Mouse (Mus musculus) brain, embryonic 18.5 days (tissue): ENCODE measurements around the gene Rfwd3.
"Not testable (repeated sequence)": the region's sequence is repeated elsewhere in the genome, so short reads cannot be mapped to it uniquely, and the experiment has no call there.

Experiments used
- DNase-seq: peaks from one replicate; pipeline ENCODE4 v3.0.0-alpha.2; 2012; ENCODE audit warnings: low read depth, low spot score

The Rfwd3 gene

DNA sequence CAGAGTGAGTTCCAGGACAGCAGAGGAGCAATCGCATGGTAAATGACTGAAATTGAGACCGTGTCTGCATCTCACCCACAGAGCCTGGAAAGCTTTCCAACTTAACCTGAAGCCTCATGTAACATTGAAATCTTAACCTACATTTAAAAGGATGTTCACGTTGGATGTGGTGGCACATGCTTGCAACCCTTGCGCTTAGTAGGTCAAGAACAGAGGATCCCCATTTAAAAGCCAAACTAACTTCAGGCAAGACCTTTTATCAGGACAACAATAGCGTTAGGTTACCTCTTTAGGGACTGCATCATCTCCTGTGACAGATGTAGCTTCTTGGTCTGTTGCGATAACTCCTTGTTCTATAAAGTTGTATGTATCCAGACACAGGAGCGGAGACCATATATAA, 9.4 kb downstream of the Rfwd3 start:
- no peak for DNase-seq

DNA sequence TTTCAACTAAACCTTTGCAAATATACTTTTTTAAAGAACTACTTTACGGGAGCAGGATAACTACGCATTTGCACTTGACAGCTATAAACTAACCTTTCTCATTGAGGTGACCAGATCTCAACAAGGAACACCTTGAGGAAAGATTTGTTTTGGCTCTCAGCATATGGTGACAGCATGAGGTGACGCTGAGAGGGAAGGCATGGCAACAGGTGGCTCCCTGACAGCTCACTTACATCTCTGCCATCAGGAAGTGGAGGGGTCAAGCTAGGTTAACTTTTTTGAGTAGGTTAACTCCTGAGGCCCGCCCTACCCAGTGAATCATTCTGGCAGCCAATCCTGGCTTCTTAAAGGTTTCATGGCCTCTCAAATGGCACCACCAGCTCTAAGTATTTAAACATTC, 14.4 kb downstream of the Rfwd3 start:
- DNase-seq = no peak

DNA sequence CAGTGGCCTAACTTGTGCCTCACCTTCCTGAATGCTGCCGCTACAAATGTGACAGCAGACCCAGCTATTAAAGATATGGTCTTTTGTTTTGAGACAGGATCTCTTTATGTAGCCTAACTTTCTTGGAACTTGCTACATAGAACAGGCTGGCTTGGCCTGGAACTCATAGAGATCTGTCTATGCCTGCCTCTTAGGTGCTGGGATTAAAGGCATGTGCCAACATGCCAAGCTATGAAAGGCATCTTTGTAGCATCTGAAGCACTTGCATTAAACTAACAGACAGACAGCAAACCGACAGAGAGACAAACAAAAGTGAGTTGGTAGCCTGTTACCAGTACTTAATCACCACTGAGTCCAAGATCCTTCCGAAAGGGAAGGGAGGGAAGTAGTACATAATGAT, 17.9 kb downstream of the Rfwd3 start:
- no peak for DNase-seq

DNA sequence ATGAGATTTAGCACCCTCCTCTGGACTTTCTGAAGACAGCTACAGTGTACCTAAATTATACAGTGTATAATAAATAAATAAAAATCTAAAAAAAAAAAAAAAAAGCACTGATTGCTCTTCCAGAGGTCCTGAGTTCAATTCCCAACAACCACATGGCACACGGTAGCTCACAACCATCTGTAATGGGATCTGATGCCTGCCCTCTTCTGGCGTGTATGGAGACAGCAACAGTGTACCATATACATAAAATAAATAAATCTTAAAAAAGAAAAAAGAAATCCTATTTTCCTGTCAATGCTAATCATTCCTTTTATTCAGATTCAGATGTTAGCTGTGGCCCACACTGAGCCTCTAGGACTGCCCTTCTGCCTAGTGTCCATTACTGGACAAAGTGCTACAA, 31.7 kb downstream of the Rfwd3 start:
- no peak for DNase-seq

DNA sequence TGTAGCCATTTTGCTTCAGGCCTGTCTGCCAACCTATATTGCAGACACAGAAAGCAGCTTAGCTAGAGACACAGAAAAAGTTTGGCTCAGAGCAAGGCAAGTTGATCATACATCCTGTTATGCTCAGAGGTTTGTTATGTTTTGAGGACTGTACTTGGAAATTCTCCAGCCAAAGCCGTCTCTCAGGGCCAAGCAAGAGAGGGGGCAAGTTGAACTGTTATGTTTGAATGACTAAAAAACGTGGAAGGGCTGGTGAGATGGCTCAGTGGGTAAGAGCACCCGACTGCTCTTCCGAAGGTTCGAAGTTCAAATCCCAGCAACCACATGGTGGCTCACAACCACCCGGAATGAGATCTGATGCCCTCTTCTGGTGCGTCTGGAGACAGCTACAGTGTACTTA, 33.9 kb downstream of the Rfwd3 start:
- not testable (repeated sequence) for DNase-seq

DNA sequence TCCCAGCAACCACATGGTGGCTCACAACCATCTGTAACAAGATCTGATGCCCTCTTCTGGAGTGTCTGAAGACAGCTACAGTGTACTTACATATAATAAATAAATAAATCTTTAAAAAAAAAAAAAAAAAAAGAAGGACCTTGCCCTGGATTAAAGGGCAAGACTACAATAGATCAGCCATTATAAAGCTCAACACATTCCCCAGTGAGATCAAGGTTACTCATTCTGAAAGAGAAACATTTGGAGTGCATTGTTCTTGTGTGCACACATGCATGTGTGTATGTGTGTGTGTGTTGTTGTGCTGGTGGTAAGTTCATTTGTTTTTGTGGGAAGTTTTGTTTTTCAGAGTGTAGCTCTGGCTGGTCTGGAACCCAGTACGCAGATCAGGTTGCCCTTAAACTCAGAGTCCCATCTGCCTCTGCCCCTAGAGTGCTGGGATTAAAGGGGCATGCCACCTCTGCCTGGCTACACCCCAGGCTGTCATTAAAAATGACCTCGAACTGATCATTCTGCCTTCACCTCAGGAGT, 35.3 kb downstream of the Rfwd3 start:
- no peak for DNase-seq

DNA sequence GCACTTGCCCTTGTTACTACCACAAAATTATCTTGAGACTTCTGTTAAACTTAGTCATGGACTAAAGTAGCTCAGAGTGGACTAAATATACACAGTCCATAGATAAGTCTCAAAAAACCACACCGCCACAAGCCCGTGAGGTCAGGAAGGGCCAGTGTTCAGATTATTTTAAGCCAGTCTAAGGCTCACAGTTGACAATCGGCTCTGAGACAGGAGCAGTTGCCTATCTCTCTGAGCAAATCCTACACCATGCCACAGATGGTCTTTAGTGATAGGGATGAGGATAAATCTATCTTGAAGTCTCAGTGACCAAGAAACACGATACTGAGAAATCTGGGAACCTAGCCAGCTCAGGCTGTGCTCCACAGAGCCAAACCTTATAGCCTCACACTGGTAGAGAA, 38.0 kb downstream of the Rfwd3 start:
- DNase-seq = no peak

DNA sequence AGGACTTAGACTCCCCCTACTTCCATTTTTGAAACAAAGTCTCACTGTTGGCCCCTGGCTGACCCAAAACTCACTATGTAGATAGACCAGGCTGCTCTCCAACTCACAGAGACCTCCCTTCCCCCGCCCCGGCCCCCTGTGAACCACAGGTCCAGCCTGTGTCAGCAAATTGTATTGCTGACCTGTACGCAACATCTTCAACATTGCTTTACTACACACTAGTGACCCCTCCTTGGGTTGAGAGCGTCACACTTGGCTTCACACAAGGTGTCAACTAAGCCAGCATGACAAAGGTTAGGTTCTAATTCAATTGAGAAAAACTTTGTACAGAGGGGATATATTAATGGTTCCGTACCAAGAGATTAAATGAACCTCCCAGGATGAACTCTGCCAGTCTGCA, 39.8 kb downstream of the Rfwd3 start:
- DNase-seq = no peak

DNA sequence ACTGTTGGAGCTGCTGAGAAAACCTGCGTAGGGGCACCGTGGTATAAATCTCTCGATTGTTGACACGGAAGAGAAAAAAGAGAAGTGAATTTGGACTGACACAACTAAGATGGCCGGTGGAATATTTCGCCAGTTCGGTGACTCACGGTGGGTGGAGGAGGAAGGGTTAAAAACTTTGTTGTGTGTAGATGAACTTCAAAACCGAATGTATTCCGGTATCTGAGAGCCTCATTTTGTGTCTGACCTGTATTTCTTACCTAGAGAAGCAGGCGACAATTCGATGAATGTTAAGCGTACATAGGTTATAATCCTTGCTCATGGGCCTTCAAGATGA, 40.6 kb downstream of the Rfwd3 start:
- DNase-seq = no peak

DNA sequence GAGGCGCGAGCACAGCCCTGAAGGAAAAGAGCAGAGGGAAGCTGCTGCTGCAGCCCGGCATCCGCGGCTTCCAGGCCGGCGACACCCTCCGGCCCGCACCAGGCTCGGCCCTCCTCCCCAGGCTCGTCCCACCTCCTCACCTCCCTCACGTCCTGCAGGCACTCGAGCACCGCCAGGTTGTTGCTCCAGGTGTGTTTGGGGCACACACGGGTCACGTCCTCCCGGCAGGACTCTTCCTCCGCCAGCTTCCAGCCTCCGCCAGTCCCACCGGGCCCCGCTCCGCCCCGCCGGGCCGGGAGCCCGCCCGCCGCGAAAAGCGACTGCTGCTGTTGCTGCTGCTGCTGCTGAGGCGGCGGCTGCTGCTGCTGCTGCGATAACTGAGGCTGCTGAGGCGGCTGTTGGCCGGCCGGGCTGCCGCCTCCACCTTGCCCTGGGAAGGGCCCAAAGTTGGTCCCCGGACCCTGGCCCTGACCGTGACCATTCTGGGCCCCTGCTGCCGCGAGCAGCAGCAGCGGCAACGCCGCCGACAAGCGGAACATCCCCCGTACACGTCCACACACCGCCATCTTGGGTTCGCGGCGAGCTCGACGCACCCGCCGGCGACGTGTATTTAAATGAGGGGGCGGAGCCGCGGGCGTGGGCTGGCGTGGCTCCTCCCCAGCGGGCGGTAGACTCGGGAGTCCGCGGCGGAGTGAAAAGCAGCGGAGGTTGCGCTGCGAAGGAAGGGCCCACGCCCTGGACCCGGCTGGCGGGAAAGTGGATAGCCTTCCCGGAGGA, 41.2 kb downstream of the Rfwd3 start, which contains the start of gene Glg1:
TSS of gene Glg1 (minus strand) at position 586 of the 777 bp plus-strand sequence.
- DNase-seq = peak; percentile 84

DNA sequence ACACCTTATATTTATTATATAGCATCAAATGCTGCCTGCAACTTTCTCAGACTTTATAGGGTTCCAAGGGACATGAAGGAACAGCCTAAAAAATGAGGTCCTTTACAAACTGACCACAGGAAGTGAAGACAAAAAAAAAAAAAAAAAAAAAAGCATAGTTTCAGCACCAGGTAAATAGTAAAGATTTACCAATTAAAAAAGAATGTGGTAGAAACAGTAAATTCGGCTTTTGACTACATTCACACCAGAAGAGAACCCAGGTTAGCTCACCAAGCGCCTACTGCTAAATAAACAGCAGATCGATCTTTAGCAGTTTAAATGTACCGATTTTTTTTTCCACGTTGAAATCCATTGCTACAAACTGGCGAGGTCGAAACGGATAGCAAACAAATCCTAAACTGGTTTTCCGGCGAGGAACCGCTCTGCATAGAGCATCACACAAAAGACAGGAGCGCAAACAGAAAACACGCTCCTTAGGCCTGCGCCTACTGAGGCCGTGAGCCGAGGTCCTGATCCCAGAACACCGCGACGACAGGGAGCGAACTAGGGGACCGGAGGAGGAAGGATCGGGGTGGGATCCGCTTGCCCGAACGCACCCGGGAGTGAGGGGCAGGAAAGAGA, 41.9 kb downstream of the Rfwd3 start:
- DNase-seq = no peak

DNA sequence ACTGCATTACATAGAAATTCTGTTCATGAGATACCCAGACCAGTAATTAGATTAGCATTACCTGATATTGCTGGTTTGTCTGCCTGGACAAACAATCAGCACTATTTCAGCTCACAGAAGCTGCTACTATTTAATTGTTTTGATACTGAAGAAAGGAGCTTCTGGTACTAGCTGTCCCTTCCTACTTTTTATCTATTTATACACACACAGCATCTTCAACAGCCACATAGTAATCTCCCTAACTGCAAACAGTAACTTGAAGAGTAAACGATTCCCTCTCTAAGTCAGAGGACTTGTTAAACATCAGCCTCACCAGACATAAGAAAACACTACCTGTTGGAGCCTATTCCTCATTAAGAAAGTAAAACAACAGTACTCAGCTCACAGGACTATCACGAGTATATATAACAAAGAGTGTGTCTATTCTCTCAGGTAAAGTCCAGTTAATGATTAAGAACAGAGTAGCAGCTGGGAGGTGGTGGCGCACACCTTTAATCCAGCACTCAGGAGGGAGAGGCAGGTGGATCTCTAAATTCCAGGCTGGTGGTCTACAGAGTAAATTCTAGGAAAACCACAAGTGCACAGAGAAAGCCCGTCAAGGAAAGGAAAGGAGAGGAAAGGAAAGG, 47.4 kb downstream of the Rfwd3 start:
- no peak for DNase-seq

DNA sequence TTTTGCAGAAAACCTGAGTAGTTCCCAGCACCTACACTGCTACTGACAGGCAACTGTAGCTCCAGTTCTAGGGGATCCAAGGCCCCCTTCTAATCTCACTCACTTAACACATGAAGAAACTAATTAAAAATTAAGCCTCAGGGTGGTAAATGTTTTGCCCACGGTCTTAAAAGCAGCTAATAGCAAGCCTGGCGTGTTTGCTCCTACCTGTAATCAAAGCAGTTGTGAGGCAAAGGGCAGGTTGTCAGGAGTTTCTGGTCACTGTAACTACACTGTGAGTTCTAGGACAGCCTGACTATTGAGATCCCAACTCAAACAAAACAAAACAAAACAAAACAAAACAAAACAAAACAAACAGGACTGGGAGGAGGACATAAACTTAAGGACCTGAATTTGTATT, 49.9 kb downstream of the Rfwd3 start:
- no peak for DNase-seq

DNA sequence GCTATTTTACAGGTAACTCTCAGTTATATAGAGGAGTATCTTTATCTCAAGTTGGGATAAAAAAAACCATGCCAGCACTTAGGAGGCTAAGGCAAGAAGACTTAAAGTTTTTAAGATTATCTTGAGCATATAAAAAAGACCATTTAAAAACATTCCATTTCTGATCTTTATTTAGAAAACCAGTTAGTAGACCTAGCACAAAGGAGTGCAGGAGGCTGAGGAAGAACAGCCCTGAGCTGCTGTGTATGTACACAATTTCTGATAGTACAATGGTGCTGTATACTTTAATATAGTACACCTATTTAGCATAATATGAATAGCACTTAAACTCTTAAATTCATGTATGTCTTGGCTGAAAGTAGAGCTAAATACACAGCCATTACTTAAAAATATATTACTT, 51.9 kb downstream of the Rfwd3 start:
- no peak for DNase-seq

DNA sequence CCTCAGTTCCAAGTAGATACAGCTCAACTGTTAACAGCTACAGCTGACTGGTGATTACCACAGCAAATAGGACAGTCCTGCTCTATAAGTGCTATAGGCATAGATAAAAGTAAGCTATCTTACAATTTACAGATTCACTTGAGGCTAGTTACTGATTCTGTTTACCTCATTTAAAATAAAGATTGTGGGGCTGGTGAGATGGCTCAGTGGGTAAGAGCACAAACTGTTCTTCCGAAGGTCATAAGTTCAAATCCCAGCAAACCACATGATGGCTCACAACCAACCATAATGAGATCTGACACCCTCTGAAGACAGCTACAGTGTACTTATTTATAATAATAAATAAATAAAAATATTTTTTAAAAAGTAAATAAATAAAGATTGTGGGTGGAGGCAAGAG, 53.2 kb downstream of the Rfwd3 start:
- not testable (repeated sequence) for DNase-seq

DNA sequence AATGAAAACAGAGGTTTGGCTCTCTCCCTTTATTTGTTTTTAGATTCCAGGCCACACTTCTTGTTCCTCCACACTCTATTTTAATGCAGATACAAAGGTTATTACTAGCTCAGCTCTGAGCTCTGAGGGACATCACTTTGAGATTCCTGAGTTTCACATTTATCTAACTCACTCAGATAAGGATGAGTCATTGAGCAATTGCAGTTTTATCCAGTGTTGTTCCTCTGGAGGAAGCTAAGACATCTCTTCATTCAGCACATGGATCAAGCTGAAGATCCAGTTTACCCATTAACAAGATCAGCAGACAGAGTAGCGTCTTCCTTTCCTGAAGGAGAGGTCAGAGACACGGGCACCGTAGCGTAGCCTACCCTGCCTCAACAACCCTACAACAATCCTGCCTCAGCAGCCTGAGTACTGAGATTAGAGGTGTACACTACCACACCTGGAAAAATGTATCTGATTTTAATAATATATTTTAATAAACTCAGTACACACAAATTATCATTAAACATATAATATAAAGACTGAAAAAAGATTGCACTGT, 53.7 kb downstream of the Rfwd3 start:
- DNase-seq = no peak

DNA sequence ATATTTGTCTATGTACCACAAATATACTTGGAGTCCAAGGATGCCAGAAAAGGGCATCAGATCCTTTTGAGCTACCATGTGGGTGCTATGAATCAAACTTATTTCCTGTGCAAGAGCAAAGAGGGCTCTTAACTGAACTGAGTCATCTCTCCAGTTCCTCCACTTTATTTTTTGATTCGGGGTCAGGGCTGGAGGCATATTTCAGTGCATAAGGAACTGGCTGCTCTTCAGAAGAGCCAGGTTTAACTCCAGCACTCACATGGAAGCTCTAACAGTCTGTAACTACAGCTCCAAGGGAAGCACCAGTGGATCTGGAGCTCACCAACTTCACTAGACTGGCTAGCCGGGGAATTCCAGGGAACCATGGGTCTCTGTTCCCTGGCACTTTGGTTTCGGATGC, 62.7 kb downstream of the Rfwd3 start:
- DNase-seq = no peak

DNA sequence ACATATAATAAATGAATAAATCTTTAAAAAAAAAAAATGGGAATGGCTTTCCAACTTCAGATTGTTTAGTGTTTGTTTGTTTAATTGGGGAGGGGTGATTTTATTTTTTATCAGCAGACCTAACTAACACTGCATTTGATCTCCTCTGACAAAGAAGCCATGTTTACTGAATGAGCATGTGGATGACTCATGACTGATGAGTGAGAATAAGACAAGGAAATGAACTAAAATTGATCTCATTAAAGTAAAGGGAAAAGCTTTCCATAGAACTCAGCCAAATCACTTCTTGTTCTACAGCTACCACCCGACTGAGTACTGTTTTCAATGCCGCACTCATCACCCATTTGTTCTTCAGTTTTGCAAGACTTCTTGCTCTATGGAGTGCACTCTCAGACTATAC, 66.3 kb downstream of the Rfwd3 start:
- no peak for DNase-seq

DNA sequence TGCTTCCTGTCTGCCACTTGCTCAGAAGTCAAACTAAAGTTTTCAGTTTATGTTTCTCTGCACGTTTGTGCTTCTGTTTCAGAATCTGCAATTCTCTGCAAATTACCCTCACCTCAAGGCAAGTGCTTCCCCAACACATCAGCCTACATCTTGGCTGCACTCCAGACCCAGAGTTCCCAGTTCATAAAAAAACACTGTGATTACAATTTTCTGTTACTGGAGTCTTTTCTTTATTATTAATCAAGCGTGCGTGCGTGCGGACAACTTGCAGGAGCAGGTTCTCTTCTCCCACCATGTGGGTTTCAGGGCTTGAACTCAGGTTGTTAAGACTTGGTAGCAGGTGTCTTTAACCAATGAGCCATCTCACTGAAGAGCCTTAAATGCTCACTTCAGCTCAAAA, 75.9 kb downstream of the Rfwd3 start:
- no peak for DNase-seq
